Mouse (Mus musculus): ENCODE data around the gene Rgs9bp.
"Not testable (repeated sequence)": the region's sequence is repeated elsewhere in the genome, so short reads cannot be mapped to it uniquely, and the experiment has no call there.

Rgs9bp gene

DNA sequence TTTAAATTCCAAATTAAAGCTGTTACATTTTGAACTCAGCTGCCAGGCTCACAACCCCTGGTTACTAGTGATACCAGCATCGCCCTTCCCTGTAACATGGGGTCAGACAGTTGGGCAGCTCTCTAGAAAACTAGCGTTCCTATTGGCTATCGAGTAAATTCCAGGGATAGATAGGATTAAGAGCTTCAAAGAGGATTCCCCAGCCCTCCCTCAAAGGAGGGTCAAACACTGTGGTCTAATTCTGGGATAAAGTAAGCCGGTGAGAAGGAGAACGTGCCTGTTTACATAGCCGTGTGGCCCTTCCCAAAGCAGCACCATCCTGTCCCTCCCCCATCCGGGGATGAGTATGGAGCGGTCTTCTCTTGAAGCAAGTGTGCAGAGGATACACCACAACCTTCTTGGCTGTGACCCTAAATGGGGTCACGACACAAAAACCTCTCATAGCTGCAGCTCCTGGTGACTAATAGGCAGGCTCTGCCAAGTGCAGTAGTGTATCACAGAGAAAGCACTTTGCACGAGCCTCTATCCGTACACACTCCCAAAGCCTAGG lies 1.8 kb downstream of the Rgs9bp start:
- no peak for DNase-seq (ENCODE audit: low read depth, low spot score)

DNA sequence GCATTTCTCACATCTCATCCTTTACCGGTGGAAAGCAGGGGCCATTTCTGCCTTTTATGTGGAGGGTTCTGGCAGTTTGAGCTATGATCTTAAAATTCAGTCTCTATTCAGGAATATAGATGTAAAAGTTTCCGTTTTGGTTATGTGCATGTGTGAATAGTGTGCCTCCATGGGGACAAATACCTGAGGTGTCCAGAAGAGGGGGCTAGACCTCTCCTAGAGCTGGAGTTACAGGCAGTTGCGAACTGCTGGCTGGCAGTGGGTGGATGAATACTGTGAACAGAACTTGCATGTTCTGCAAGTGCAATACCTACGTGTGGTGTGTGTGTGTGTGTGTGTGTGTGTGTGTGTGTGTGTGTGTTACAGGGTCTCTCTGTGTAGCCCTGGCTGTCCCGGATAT lies 2.7 kb downstream of the Rgs9bp start:
- DNase-seq (ENCODE audit: low read depth, low spot score), result peak; percentile 64

DNA sequence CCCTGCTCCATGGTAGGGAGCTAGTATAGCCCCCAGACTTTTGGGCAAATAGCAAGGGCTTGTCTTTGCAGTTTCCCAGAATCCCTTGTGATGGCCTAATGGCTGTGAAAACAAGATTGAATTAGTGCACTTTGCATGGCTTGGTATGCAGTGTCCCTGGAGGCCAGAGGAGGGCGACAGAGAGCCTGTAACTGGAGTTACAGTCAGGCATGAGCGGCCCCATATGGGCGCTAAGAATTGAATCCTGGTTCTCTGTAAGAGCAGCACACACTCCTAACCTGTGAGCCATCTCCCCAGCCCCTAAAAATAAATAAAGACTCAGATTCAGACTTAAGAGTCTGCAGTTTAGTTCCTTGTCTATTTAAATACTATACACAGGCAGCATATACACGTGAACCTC lies 5.5 kb downstream of the Rgs9bp start:
- peak; percentile 77 for DNase-seq (ENCODE audit: low read depth, low spot score)

DNA sequence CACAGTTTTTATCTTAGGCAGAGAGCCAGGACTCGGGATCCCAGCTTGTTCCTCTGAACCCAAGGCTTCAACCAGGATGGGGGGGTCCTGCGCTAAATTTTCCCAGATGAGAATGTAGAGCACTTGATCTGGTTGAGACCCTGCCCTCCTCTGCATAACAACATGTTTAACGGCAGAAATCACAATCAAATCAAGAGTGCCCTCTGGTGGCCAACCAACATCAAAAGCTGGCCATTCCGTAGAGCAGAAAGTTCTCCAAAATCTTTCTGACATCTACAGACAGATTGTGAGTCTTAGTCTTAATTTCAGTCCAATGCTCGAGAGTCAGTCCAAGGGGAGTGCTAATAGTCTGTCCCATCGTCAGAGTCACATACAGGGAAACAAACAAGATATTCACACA lies 14.5 kb downstream of the Rgs9bp start:
- not testable (repeated sequence) for DNase-seq (ENCODE audit: low read depth, low spot score)

- DNase-seq (ENCODE audit: low read depth, low spot score), result peak; percentile 47
Measured at GRCm38 (mm10) chr7:35569724-35570123, 15.7 kb downstream of the Rgs9bp start.

DNA sequence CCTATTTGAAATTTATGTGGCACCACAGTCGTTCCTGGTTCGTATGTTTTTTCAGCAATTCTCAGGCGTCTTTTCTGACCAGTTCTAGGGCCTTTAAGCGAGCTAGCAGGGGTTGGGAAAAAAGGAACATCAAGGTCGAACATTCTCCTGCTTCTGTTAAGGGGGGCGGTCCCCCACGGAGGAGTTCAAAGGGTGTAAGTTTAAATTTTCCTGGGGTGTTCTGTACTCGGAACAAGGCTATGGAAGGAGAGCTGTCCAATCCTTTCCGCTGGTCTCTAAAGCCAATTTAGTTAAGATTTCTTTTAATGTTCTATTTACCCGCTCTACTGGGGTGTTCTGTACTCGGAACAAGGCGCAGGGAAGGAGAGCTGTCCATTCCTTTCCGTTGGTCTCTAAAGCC lies 19.4 kb downstream of the Rgs9bp start:
- not testable (repeated sequence) for DNase-seq (ENCODE audit: low read depth, low spot score)

DNA sequence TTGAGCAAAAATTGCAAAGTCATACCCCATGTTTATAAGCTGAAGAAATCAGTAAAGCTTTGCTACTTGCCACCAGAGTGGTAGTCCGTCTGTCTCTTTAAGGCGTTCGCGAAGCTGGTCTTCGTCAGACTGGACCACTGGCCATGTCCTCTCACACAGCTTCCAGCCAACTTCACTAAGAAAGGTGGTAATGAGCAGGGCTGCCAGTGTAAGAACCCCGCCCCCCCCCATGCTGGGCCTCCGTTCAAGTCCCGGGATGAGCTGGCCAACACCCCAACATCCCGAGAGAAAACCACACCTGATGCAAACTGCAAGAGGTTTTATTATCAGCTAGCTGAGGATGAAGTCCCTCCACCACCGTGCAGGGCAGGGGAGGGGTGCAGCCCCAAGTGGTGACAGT lies 20.5 kb downstream of the Rgs9bp start:
- DNase-seq (ENCODE audit: low read depth, low spot score), result not testable (repeated sequence)

- no peak for DNase-seq (ENCODE audit: low read depth, low spot score)
Measured at GRCm38 (mm10) chr7:35564067-35564865, 21.1 kb downstream of the Rgs9bp start.

GRCm38 (mm10) chr7:35563071-35563470 lies 22.3 kb downstream of the Rgs9bp start:
- no peak for DNase-seq (ENCODE audit: low read depth, low spot score)

DNA sequence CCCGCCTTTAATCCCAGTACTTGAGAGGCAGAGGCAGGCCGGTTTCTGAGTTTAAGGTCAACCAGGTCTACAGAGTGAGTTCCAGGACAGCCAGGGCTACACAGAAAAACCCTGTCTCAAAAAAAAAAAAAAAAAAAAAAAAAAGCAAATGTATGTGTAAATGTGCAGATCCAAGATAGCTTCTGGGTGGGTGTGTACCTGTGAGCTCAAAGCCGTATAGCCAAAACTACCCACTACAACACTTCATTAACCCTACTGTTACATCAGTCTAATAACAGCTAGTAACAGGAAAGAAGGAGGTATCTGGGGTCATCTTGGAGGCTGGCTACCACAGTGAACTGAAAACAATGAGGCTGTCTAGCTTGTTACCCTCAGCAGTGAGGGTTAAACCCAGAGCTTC lies 25.5 kb downstream of the Rgs9bp start:
- DNase-seq (ENCODE audit: low read depth, low spot score), result no peak

DNA sequence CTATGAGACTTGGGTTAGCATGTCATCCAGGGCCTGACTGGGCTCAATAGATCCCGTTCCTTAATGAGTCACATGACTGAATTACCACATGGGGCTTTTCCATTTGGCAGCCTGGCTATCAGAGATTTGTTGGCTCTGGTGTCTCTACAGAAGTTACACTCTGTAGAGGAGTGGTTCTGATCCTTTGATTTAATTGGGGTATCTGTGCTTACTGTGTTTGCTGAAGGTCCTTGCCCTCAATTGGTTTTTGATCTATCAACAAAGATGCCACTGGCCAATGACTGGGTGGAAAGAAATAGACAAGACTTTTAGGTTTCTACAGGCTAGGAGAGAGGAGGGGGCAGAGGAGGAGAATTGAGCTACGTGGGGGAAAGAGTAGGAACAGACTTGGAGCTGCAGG lies 26.7 kb downstream of the Rgs9bp start:
- no peak for DNase-seq (ENCODE audit: low read depth, low spot score)

DNA sequence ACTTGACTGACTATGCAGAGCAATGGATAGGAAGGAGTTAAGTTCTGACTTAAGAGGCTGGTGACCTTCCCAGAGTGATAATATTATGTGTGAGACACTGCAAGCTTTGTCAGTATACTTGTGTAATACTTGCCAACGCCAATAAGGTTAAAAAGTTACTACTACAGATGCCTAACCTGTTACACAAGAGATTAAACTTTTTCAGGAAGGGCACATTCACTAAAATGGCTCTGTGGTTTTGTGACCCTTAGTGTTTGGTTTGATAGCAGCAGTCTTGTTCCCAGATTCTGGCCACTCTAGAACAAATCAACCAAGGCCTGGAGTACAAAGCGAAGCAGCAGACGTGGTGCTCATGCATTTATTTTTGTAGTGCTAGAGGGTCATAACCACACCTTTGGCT lies 27.8 kb downstream of the Rgs9bp start:
- DNase-seq (ENCODE audit: low read depth, low spot score), result no peak

- no peak for DNase-seq (ENCODE audit: low read depth, low spot score)
Measured at GRCm38 (mm10) chr7:35556905-35557304, 28.5 kb downstream of the Rgs9bp start.

DNA sequence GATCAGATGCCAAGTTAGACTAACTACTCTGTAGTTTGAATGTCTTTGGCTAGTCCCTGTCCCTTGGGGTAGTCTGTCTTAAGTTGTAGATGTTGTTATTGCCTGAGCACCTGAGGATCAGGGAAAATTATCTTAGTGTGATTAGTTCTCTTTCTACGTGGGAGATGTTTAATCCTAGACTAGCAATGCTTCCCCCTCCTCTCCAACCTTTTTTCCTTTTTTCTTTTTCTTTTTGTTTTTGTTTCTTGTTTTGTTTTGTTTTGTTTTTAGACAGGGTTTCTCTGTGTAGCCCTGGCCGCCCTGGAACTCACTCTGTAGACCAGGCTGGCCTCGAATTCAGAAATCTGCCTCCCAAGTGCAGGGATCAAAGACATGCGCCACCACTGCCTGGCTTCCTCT lies 29.2 kb downstream of the Rgs9bp start, which contains the start of gene Nudt19:
Nudt19 (minus strand) TSS at position 100 of the 399 bp plus-strand sequence.
- DNase-seq (ENCODE audit: low read depth, low spot score), result no peak

- DNase-seq (ENCODE audit: low read depth, low spot score), result peak; percentile 95
Measured at GRCm38 (mm10) chr7:35555224-35556204, 29.9 kb downstream of the Rgs9bp start.

GRCm38 (mm10) chr7:35554605-35555175 lies 30.7 kb downstream of the Rgs9bp start:
- DNase-seq (ENCODE audit: low read depth, low spot score), result peak; percentile 79

GRCm38 (mm10) chr7:35553751-35554604 lies 31.4 kb downstream of the Rgs9bp start:
- DNase-seq (ENCODE audit: low read depth, low spot score), result peak; percentile 80

- peak; percentile 69 for DNase-seq (ENCODE audit: low read depth, low spot score)
Measured at GRCm38 (mm10) chr7:35545881-35546280, 39.5 kb downstream of the Rgs9bp start.

- peak; percentile 22 for DNase-seq (ENCODE audit: low read depth, low spot score)
Measured at GRCm38 (mm10) chr7:35537562-35537961, 47.8 kb downstream of the Rgs9bp start, which contains the start of gene Tdrd12. Gene Tdrd12 (minus strand): TSS chr7:35537745.

- DNase-seq (ENCODE audit: low read depth, low spot score), result peak; percentile 39
Measured at GRCm38 (mm10) chr7:35535750-35536512, 49.5 kb downstream of the Rgs9bp start.

Data from A20 (cell line).